Mouse (Mus musculus) heart, postnatal 25 days (tissue): ENCODE results near the gene Hist1h4f. TPM values are rescaled to one million over a fixed set of nuclear protein-coding genes. Genes with fewer than 3 reads are reported as not detected.

Experiments
- microRNA-seq: library from miRNA; unstranded; fragments of <30 nt; microRNA quantifications from one replicate; pipeline ENCODE4 v1.2.0, GENCODE M21; 2022
- total RNA-seq, 2 experiments: library from RNA; stranded (reverse); gene quantifications; 2 replicates each; pipeline ENCODE4 v1.2.3; 2021

Hist1h4f gene
- total RNA-seq, 2 experiments from 2014 or later: 33.0 to 46.9 TPM

Small RNAs within 50 kb of the gene (microRNA-seq; reads per million reads assigned to microRNA genes)
- gene Gm44297 (not detected), gene Gm44359 (not detected), gene Gm44394 (not detected), gene n-TStga1 (not detected)

Other genes starting within 250 kb of the Hist1h4f start
- 10 to 100 TPM; 16.8 to 20.2 TPM for gene Zfp322a, start 182.4 kb downstream of the Hist1h4f start, total RNA-seq
- gene Abt1, start 127.8 kb downstream of the Hist1h4f start, total RNA-seq: 1 to 10 TPM; 3.9 to 4.4 TPM
- gene Btn1a1, start 85.7 kb downstream of the Hist1h4f start, total RNA-seq: not detected
- not detected for gene Btn2a2, start 62.8 kb downstream of the Hist1h4f start, total RNA-seq
- 100 to 1,000 TPM; 272 to 334 TPM for gene Hist1h4h, start 20.6 kb downstream of the Hist1h4f start, total RNA-seq
- gene Hist1h2af, start 17.7 kb downstream of the Hist1h4f start, total RNA-seq: 10 to 100 TPM; 13.7 to 25.9 TPM
- gene Hist1h3g, start 16.2 kb downstream of the Hist1h4f start, total RNA-seq: 1 to 10 TPM; 3.4 to 4.1 TPM
- gene Hist1h2bh, start 8.3 kb downstream of the Hist1h4f start, total RNA-seq: 1 to 10 TPM; 1.4 to 1.9 TPM
- gene Hist1h3f, start 7.6 kb downstream of the Hist1h4f start, total RNA-seq: 10 to 100 TPM in 1 of 2 experiments, 1 to 10 TPM in 1; 6.4 to 10.6 TPM
- gene Hist1h1d, start 1.6 kb upstream of the Hist1h4f start, total RNA-seq: 1 to 10 TPM; 1.8 to 2.5 TPM
- 10 to 100 TPM; 15.4 to 27.3 TPM for gene Hist1h3e, start 10.7 kb upstream of the Hist1h4f start, total RNA-seq
- gene Hist1h2ae, start 19.6 kb upstream of the Hist1h4f start, total RNA-seq: 1 to 10 TPM; 3.4 to 4.1 TPM
- 10 to 100 TPM; 28.4 to 48.1 TPM for gene Hist1h2bg, start 19.7 kb upstream of the Hist1h4f start, total RNA-seq
- 10 to 100 TPM; 16.8 to 17.6 TPM for gene Hist1h2bf, start 22.5 kb upstream of the Hist1h4f start, total RNA-seq
- gene Hist1h2ad, start 22.7 kb upstream of the Hist1h4f start, total RNA-seq: 1 to 10 TPM; 2.4 to 4.8 TPM
- 1 to 10 TPM; 3.4 to 3.6 TPM for gene Hist1h3d, start 24.1 kb upstream of the Hist1h4f start, total RNA-seq
- gene Hist1h4d, start 29.9 kb upstream of the Hist1h4f start, total RNA-seq: 10 to 100 TPM; 54.4 to 63.1 TPM
- 10 to 100 TPM; 10.5 to 10.7 TPM for gene Hist1h2be, start 69.5 kb upstream of the Hist1h4f start, total RNA-seq
- gene Hist1h1e, start 70.9 kb upstream of the Hist1h4f start, total RNA-seq: 10 to 100 TPM; 35.6 to 42.0 TPM
- gene Hist1h2ac, start 132.3 kb upstream of the Hist1h4f start, total RNA-seq: 1 to 10 TPM; 1.5 to 1.9 TPM
- gene Hist1h2bc, start 132.6 kb upstream of the Hist1h4f start, total RNA-seq: 10 to 100 TPM; 73.7 to 74.9 TPM
- not detected for gene Hist1h1t, start 144.2 kb upstream of the Hist1h4f start, total RNA-seq
- gene Hist1h4c, start 146.8 kb upstream of the Hist1h4f start, total RNA-seq: 10 to 100 TPM; 42.4 to 60.8 TPM
- gene Hfe, start 159.2 kb upstream of the Hist1h4f start, total RNA-seq: 10 to 100 TPM; 48.9 to 50.3 TPM
- 100 to 1,000 TPM; 134 to 160 TPM for gene Hist1h1c, start 187.2 kb upstream of the Hist1h4f start, total RNA-seq
- 1 to 10 TPM; 3.2 to 9.1 TPM for gene Hist1h3c, start 194.0 kb upstream of the Hist1h4f start, total RNA-seq
- 10 to 100 TPM in 1 of 2 experiments, 1 to 10 TPM in 1; 9.6 to 11.4 TPM for gene Hist1h2bb, start 195.1 kb upstream of the Hist1h4f start, total RNA-seq
- gene Hist1h2ab, start 199.5 kb upstream of the Hist1h4f start, total RNA-seq: 10 to 100 TPM; 12.7 to 17.0 TPM
- 10 to 100 TPM; 19.3 to 26.5 TPM for gene Hist1h3b, start 200.6 kb upstream of the Hist1h4f start, total RNA-seq
- 10 to 100 TPM; 13.3 to 23.6 TPM for gene Hist1h4b, start 205.4 kb upstream of the Hist1h4f start, total RNA-seq
- gene Hist1h4a, start 209.6 kb upstream of the Hist1h4f start, total RNA-seq: 10 to 100 TPM; 12.6 to 15.8 TPM
- 10 to 100 TPM; 15.8 to 18.0 TPM for gene Hist1h3a, start 210.7 kb upstream of the Hist1h4f start, total RNA-seq
- 1 to 10 TPM; 5.4 to 9.2 TPM for gene Hist1h1a, start 212.0 kb upstream of the Hist1h4f start, total RNA-seq
- not detected for gene Trim38, start 218.3 kb upstream of the Hist1h4f start, total RNA-seq